Mouse (Mus musculus): Measurements from ENCODE around the gene Snx9. TPM values are rescaled to one million over a fixed set of nuclear protein-coding genes. Genes with fewer than 3 reads are reported as not detected.

The Snx9 gene
- polyA plus RNA-seq, 1 experiment, result 24.7 TPM

DNA sequence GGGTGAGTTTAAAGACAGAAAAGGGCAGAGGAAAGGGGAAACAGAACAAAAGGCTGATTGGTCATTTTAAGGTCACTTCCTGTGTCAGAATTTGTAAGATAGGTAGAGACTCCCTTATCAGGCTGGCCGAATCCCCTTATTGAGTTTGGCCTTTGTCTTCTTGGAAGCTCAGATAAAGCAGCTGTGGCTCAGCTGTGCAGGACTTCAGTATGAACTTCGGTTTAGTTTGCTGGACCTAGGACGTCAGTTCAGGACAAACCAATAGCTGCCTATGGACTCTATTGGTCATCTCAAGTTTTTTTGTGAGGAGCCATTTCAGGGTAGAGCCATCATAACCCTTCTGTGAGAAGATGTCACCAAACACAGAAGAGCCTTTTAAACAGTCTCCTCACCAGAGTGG lies 12.2 kb upstream of the Snx9 start:
- Histone ChIP-seq H3K36me3 (ENCODE audit: control insufficient read depth, insufficient read depth) (no peaks in the 10 kb centered on the region), H3K27me3 (ENCODE audit: control insufficient read depth, insufficient read depth, insufficient read length) (no peaks in the 10 kb centered on the region), H3K79me2 (ENCODE audit: control insufficient read depth, insufficient read depth) (no peaks in the 10 kb centered on the region), H3K4me3 (no peak overlapping the region), H3ac (ENCODE audit: control insufficient read depth, insufficient read length) (no peak overlapping the region), H3K4me2 (ENCODE audit: low read depth) (no peak overlapping the region)
- TF ChIP-seq POLR2AphosphoS2 (IDR thresholded peaks at IDR 0.05; ENCODE audit: insufficient read length, low read depth) (no peak), SRF (IDR thresholded peaks at IDR 0.05; ENCODE audit: control insufficient read depth, insufficient read length, low read depth) (no peak), MAX (IDR thresholded peaks at IDR 0.05; ENCODE audit: low read depth) (no peak), MYOG (IDR thresholded peaks at IDR 0.05; ENCODE audit: control insufficient read depth in 1 of 3, insufficient read depth in 1 of 3, insufficient read length in 2 of 3, low read depth in 2 of 3) (no peak), REST (IDR thresholded peaks at IDR 0.05; ENCODE audit: insufficient read depth, insufficient read length) (no peak), POLR2A (IDR thresholded peaks at IDR 0.05; ENCODE audit: insufficient read length, low read depth) (no peak), MYOD1 (IDR thresholded peaks at IDR 0.05; ENCODE audit: control insufficient read depth in 1 of 3, insufficient read length in 2 of 3, low read depth in 2 of 3) (no peak), E2F4 (IDR thresholded peaks at IDR 0.05; ENCODE audit: insufficient read depth) (no peak)

DNA sequence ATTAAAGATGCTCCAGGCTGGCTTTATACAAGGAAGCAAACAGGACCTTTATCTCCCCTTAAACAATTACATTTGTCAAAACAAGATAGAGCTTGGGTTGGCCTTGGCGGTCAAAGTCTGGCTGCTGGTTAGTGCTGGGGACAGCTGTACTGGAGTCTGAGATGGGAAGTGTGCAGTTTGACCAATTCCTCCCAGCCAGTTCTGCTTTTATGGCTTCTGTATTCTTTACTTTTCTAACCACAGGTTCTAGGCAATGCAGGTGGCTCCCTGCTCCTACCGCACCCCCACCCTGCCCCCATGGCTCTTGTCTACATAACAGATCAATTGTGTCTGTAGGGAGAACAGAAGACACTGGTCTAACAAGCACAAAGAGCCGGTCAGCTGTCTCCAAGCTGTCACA lies 11.2 kb upstream of the Snx9 start:
- no peaks in the 10 kb centered on the region for H3K36me3 ChIP-seq (ENCODE audit: control insufficient read depth, insufficient read depth)

DNA sequence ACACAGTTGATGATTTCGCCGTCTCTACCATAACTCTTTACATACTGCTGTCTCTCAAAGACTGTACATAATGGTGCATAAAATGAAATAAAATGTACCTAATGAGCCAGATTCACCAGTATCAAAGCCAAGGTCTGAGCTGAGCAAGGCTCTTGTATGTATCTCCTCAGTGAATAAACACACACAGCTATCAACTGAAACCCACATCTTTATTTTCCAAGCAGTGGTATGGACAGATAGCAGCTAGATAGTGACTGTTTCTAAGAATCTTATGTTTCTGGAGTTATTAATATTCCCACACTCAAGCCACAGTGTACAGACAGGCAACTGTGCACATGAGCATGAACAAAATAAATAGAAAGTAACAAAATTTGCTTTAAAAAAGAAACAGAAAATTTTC lies 10.7 kb upstream of the Snx9 start:
- Histone ChIP-seq H3K36me3 (ENCODE audit: control insufficient read depth, insufficient read depth) (no peaks in the 10 kb centered on the region), H3K4me2 (ENCODE audit: low read depth) (no peak overlapping the region), H3ac (ENCODE audit: control insufficient read depth, insufficient read length) (no peak overlapping the region), H3K79me2 (ENCODE audit: control insufficient read depth, insufficient read depth) (no peaks in the 10 kb centered on the region), H3K27me3 (ENCODE audit: control insufficient read depth, insufficient read depth, insufficient read length) (no peaks in the 10 kb centered on the region), H3K4me3 (no peak overlapping the region)
- TF ChIP-seq MYOG (IDR thresholded peaks at IDR 0.05; ENCODE audit: control insufficient read depth in 1 of 3, insufficient read depth in 1 of 3, insufficient read length in 2 of 3, low read depth in 2 of 3) (no peak), TCF3 (IDR thresholded peaks at IDR 0.05; ENCODE audit: insufficient read length, low read depth) (no peak), SRF (IDR thresholded peaks at IDR 0.05; ENCODE audit: control insufficient read depth, insufficient read length, low read depth) (no peak), TCF12 (IDR thresholded peaks at IDR 0.05; ENCODE audit: insufficient read depth, poor library complexity, severe bottlenecking) (no peak), CEBPB (IDR thresholded peaks at IDR 0.05; ENCODE audit: insufficient read depth, poor library complexity, severe bottlenecking) (no peak), POLR2AphosphoS2 (IDR thresholded peaks at IDR 0.05; ENCODE audit: insufficient read length, low read depth) (no peak), USF1 (IDR thresholded peaks at IDR 0.05; ENCODE audit: low read depth) (no peak), MYOD1 (IDR thresholded peaks at IDR 0.05; ENCODE audit: control insufficient read depth in 1 of 3, insufficient read length in 2 of 3, low read depth in 2 of 3) (no peak), REST (IDR thresholded peaks at IDR 0.05; ENCODE audit: insufficient read depth, insufficient read length) (no peak), MAX (IDR thresholded peaks at IDR 0.05; ENCODE audit: low read depth) (no peak), POLR2A (IDR thresholded peaks at IDR 0.05; ENCODE audit: insufficient read length, low read depth) (no peak), E2F4 (IDR thresholded peaks at IDR 0.05; ENCODE audit: insufficient read depth) (no peak)

More for the DNA sequence above, 11.2 kb upstream of the Snx9 start:
- no peak overlapping the region for H3K4me2 ChIP-seq (ENCODE audit: low read depth)
- H3ac ChIP-seq (ENCODE audit: control insufficient read depth, insufficient read length), result no peak overlapping the region
- no peak for TF ChIP-seq TCF12 (IDR thresholded peaks at IDR 0.05; ENCODE audit: insufficient read depth, poor library complexity, severe bottlenecking)
- no peak for TF ChIP-seq MYOG (IDR thresholded peaks at IDR 0.05; ENCODE audit: control insufficient read depth in 1 of 3, insufficient read depth in 1 of 3, insufficient read length in 2 of 3, low read depth in 2 of 3)
- no peak for TF ChIP-seq E2F4 (IDR thresholded peaks at IDR 0.05; ENCODE audit: insufficient read depth)
- no peak for TF ChIP-seq MAX (IDR thresholded peaks at IDR 0.05; ENCODE audit: low read depth)
- no peak for TF ChIP-seq CEBPB (IDR thresholded peaks at IDR 0.05; ENCODE audit: insufficient read depth, poor library complexity, severe bottlenecking)
- TF ChIP-seq POLR2AphosphoS2 (IDR thresholded peaks at IDR 0.05; ENCODE audit: insufficient read length, low read depth), result no peak
- no peak for TF ChIP-seq REST (IDR thresholded peaks at IDR 0.05; ENCODE audit: insufficient read depth, insufficient read length)
- TF ChIP-seq SRF (IDR thresholded peaks at IDR 0.05; ENCODE audit: control insufficient read depth, insufficient read length, low read depth), result no peak
- TF ChIP-seq MYOD1 (IDR thresholded peaks at IDR 0.05; ENCODE audit: control insufficient read depth in 1 of 3, insufficient read length in 2 of 3, low read depth in 2 of 3), result no peak
- TF ChIP-seq USF1 (IDR thresholded peaks at IDR 0.05; ENCODE audit: low read depth), result no peak
- no peak for TF ChIP-seq POLR2A (IDR thresholded peaks at IDR 0.05; ENCODE audit: insufficient read length, low read depth)
- no peak for TF ChIP-seq TCF3 (IDR thresholded peaks at IDR 0.05; ENCODE audit: insufficient read length, low read depth)
- no peaks in the 10 kb centered on the region for H3K79me2 ChIP-seq (ENCODE audit: control insufficient read depth, insufficient read depth)
- H3K4me3 ChIP-seq, result no peak overlapping the region
- no peaks in the 10 kb centered on the region for H3K27me3 ChIP-seq (ENCODE audit: control insufficient read depth, insufficient read depth, insufficient read length)

DNA sequence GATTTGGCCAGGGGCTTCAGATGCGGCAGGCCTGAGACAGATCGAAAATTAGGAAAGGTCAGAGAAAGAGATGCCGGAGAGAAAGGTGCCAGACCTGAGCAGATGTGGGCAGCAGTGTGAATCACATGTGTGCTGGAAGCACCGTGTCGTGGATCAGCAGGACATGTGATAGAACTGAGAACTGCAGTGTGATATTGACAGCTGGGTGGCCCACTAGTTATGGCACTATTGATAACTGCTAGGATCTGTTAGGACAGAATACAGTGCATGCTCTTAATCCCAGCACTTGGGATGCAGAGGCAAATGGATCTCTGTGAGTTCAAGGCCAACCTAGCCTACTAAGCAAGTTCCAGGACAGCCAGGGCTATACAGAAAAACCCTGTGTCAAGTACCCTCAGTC lies 10.3 kb upstream of the Snx9 start:
- no peaks in the 10 kb centered on the region for H3K36me3 ChIP-seq (ENCODE audit: control insufficient read depth, insufficient read depth)

More for the DNA sequence above, 10.3 kb upstream of the Snx9 start:
- Histone ChIP-seq H3ac (ENCODE audit: control insufficient read depth, insufficient read length) (no peak overlapping the region), H3K79me2 (ENCODE audit: control insufficient read depth, insufficient read depth) (no peaks in the 10 kb centered on the region), H3K4me2 (ENCODE audit: low read depth) (no peak overlapping the region), H3K27me3 (ENCODE audit: control insufficient read depth, insufficient read depth, insufficient read length) (no peaks in the 10 kb centered on the region), H3K4me3 (no peak overlapping the region)
- TF ChIP-seq POLR2AphosphoS2 (IDR thresholded peaks at IDR 0.05; ENCODE audit: insufficient read length, low read depth) (no peak), USF1 (IDR thresholded peaks at IDR 0.05; ENCODE audit: low read depth) (no peak), TCF12 (IDR thresholded peaks at IDR 0.05; ENCODE audit: insufficient read depth, poor library complexity, severe bottlenecking) (no peak), MYOG (IDR thresholded peaks at IDR 0.05; ENCODE audit: control insufficient read depth in 1 of 3, insufficient read depth in 1 of 3, insufficient read length in 2 of 3, low read depth in 2 of 3) (no peak), E2F4 (IDR thresholded peaks at IDR 0.05; ENCODE audit: insufficient read depth) (no peak), MAX (IDR thresholded peaks at IDR 0.05; ENCODE audit: low read depth) (no peak), REST (IDR thresholded peaks at IDR 0.05; ENCODE audit: insufficient read depth, insufficient read length) (no peak), MYOD1 (IDR thresholded peaks at IDR 0.05; ENCODE audit: control insufficient read depth in 1 of 3, insufficient read length in 2 of 3, low read depth in 2 of 3) (no peak), TCF3 (IDR thresholded peaks at IDR 0.05; ENCODE audit: insufficient read length, low read depth) (no peak), CEBPB (IDR thresholded peaks at IDR 0.05; ENCODE audit: insufficient read depth, poor library complexity, severe bottlenecking) (no peak), SRF (IDR thresholded peaks at IDR 0.05; ENCODE audit: control insufficient read depth, insufficient read length, low read depth) (no peak), POLR2A (IDR thresholded peaks at IDR 0.05; ENCODE audit: insufficient read length, low read depth) (no peak)

All from myocyte (in vitro differentiated cells).